ENCODE assay signal across 10 mouse cellular contexts in genomic region chr13:101062582-101062981, GRCm38 (mm10).
DNase-seq lines count a peak whose midpoint lies in the region; ATAC-seq lines count a peak whose summit lies in the region.
"Had no signal": no experiment of that assay in that cellular context is flagged by ENCODE, and none has a peak within 500 bp of the region (broad histone marks: within the 10 kb centered on the region; RNA-seq: fewer than 3 reads in every experiment).

No protein-coding gene starts in this region.

- H3K4me2 ChIP-seq in midbrain, embryonic 11.5 days, result no peak overlapping the region
- H3K4me2 ChIP-seq: lung, embryonic 15.5 days had no signal

- H3K36me3 ChIP-seq in midbrain, embryonic 11.5 days (ENCODE audit: control insufficient read depth, insufficient read depth, low read length), result no peaks in the 10 kb centered on the region
- H3K36me3 ChIP-seq: lung, embryonic 15.5 days had no signal

- no peak overlapping the region for H3K9ac ChIP-seq in midbrain, embryonic 11.5 days (ENCODE audit: low read length)
- H3K9ac ChIP-seq: lung, embryonic 15.5 days had no signal

- intact Hi-C loops in left cerebral cortex, postnatal 25 days (cut with DNase I), result no loop called here

- H3K9me3 ChIP-seq in midbrain, embryonic 11.5 days (ENCODE audit: control insufficient read depth, low read length), result no peaks in the 10 kb centered on the region
- H3K9me3 ChIP-seq: lung, embryonic 15.5 days had no signal

- no peaks in the 10 kb centered on the region for H3K27me3 ChIP-seq in midbrain, embryonic 11.5 days (ENCODE audit: control insufficient read depth, insufficient read depth, low read length)
- H3K27me3 ChIP-seq: lung, embryonic 15.5 days had no signal

- no peaks in the 10 kb centered on the region for H3K4me1 ChIP-seq in midbrain, embryonic 11.5 days (ENCODE audit: control insufficient read depth, insufficient read depth, low read length)
- H3K4me1 ChIP-seq: lung, embryonic 15.5 days had no signal

- peak; percentile 8 for DNase-seq in adrenal gland, adult 8-10 months
- DNase-seq in adrenal gland, adult 18-20 months (ENCODE audit: low spot score in 2 of 2), result no peak
- peak; percentile 9 for DNase-seq in urinary bladder, postnatal 14 days (ENCODE audit: low spot score)
- DNase-seq in urinary bladder, adult 18-20 months (ENCODE audit: low spot score in 2 of 2), result no peak
- no peak for DNase-seq in midbrain, embryonic 11.5 days (ENCODE audit: low spot score, missing footprints)
- no peak for DNase-seq in adipocyte (ENCODE audit: low spot score)
- no peak for DNase-seq in lung, adult 18-20 months
- DNase-seq in left cerebral cortex, postnatal 25 days (ENCODE audit: low spot score in 2 of 2), result no peak
- DNase-seq: cerebellum, adult 8-10 months had no signal

- peak; percentile 82 for ATAC-seq in midbrain, embryonic 11.5 days (ENCODE audit: low FRiP score)

- H3K27ac ChIP-seq in midbrain, embryonic 11.5 days (ENCODE audit: low read depth, low read length), result no peak overlapping the region
- H3K27ac ChIP-seq: lung, embryonic 15.5 days had no signal

- 38% methylated on average over 8 of the region's 8 CpGs for WGBS in midbrain, embryonic 11.5 days

- H3K4me3 ChIP-seq in midbrain, embryonic 11.5 days (ENCODE audit: low read depth, low read length), result no peak overlapping the region
- H3K4me3 ChIP-seq: lung, embryonic 15.5 days had no signal

Comparison
In these comparisons a context has a peak if more than half of its experiments do, and no peak if none do; other contexts are left out.
1. DNase-seq: peak in adrenal gland, adult 8-10 months (single experiment) and urinary bladder, postnatal 14 days (single experiment); none in adrenal gland, adult 18-20 months (0 of 2), urinary bladder, adult 18-20 months (0 of 2), midbrain, embryonic 11.5 days (single experiment), adipocyte (single experiment), lung, adult 18-20 months (0 of 2) and left cerebral cortex, postnatal 25 days (0 of 2).